Mouse (Mus musculus): ENCODE measurements at regions not wholly inside any gene's neighbourhood (a gene's known extent, or its start where the extent isn't known, plus 50 kb on each side); places are given as distances from the start of the nearest gene placed in this dataset.

- TF ChIP-seq POLR2A (IDR thresholded peaks at IDR 0.05; ENCODE audit: insufficient read depth, low read depth, low read length) = no peak
- TF ChIP-seq CTCF (IDR thresholded peaks at IDR 0.05; ENCODE audit: insufficient read depth, low read depth, low read length) = no peak
These were observed 114.8 kb downstream of the Diras2 start for GRCm38 (mm10) chr13:52416301-52416700.

Measured in olfactory bulb, adult 2 months (tissue).